ENCODE assay signal across 15 mouse cellular contexts in the genomic region with DNA sequence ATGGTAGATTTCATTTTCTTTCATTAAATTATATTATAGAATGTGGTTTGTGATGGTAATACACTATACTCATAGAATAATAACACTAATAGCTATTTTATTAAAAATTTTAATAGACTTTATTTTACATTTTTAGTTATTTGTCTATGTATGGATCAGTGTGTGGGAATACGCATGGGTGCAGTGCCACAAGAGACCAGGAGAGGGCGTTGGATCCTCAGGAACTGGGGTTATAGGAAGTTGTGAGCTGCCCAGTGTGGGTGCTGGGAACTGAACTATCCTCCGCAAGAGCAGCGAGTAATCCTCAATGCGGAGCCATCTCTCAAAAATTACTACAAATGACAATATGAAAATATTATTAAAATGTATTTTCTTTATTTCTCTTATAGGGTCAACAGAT.
DNase-seq lines count a peak whose midpoint lies in the region; ATAC-seq and TF ChIP-seq lines count a peak whose summit lies in the region.
"Had no signal": no experiment of that assay in that cellular context is flagged by ENCODE, and none has a peak within 500 bp of the region (broad histone marks: within the 10 kb centered on the region; RNA-seq: fewer than 3 reads in every experiment).

No protein-coding gene starts in this region.

- WGBS in kidney, adult 2 months: 90% methylated on average over 5 of the region's 5 CpGs
- WGBS in lung, embryonic 14.5 days: 83% methylated on average over 5 of the region's 5 CpGs

- H3K9me3 ChIP-seq in lung, embryonic 14.5 days (ENCODE audit: low read depth, low read length): no peaks in the 10 kb centered on the region
- no peaks in the 10 kb centered on the region for H3K9me3 ChIP-seq in G1E (replicated peaks)
- H3K9me3 ChIP-seq: heart, embryonic 13.5 days had no signal

- H3K27ac ChIP-seq in kidney, adult 2 months (ENCODE audit: insufficient read depth, low read depth, low read length): no peak overlapping the region
- H3K27ac ChIP-seq in lung, embryonic 14.5 days (ENCODE audit: low read depth): no peak overlapping the region
- no peak overlapping the region for H3K27ac ChIP-seq in cortical plate, adult 2 months (ENCODE audit: insufficient read depth, low read length)
- H3K27ac ChIP-seq: heart, embryonic 13.5 days had no signal

- H3K4me3 ChIP-seq in kidney, adult 2 months (ENCODE audit: insufficient read depth, low read depth, low read length): no peak overlapping the region
- H3K4me3 ChIP-seq in lung, embryonic 14.5 days (ENCODE audit: low read depth, low read length): no peak overlapping the region
- no peak overlapping the region for H3K4me3 ChIP-seq in G1E (ENCODE audit: low read depth, low read length)
- no peak overlapping the region for H3K4me3 ChIP-seq in cortical plate, adult 2 months (ENCODE audit: insufficient read depth, low read length)
- H3K4me3 ChIP-seq: heart, embryonic 13.5 days had no signal

- ATAC-seq in lung, embryonic 14.5 days (ENCODE audit: insufficient read depth): no peak
- ATAC-seq in G1E (ENCODE audit: extremely low read depth, insufficient number of reproducible peaks, low FRiP score, poor library complexity, severe bottlenecking): no peak
- ATAC-seq: hindbrain, embryonic 16.5 days had no signal

- TF ChIP-seq POLR2A in kidney, adult 2 months (IDR thresholded peaks at IDR 0.05; ENCODE audit: low read depth, low read length): no peak
- no peak for TF ChIP-seq POLR2A in cortical plate, adult 2 months (IDR thresholded peaks at IDR 0.05; ENCODE audit: extremely low read depth, insufficient read depth, low read length)

- TF ChIP-seq CTCF in kidney, adult 2 months (conservative IDR thresholded peaks at IDR 0.05; ENCODE audit: insufficient read depth, insufficient read length, low read depth, low read length): 0 out of 2 replicates have a peak, but pooled peaks have one; percentile 18
- peak; percentile 22; the same call in 1 of the 2 replicates for TF ChIP-seq CTCF in lung, embryonic 14.5 days (IDR thresholded peaks at IDR 0.05; ENCODE audit: low read depth)
- 0 out of 2 replicates have a peak, but pooled peaks have one; percentile 13 for TF ChIP-seq CTCF in G1E (IDR thresholded peaks at IDR 0.05; ENCODE audit: low read depth, low read length)
- 0 out of 2 replicates have a peak, but pooled peaks have one; percentile 1 for TF ChIP-seq CTCF in cortical plate, adult 2 months (IDR thresholded peaks at IDR 0.05; ENCODE audit: extremely low read depth, insufficient read depth, low read length)

- H3K36me3 ChIP-seq in kidney, adult 2 months (ENCODE audit: control insufficient read depth, insufficient read depth, low read length): peaks cover 3% of the 10 kb centered on the region; the same call in 1 of the 2 replicates
- H3K36me3 ChIP-seq in lung, embryonic 14.5 days (ENCODE audit: insufficient read depth): peaks cover 13% of the 10 kb centered on the region
- H3K36me3 ChIP-seq in G1E (replicated peaks): peaks cover 54% of the 10 kb centered on the region

- no peak for DNase-seq in kidney, adult 2 months
- no peak for DNase-seq in kidney, adult 18-20 months
- no peak for DNase-seq in lung, embryonic 14.5 days
- no peak for DNase-seq in lung, postnatal 36 days
- no peak for DNase-seq in G1E (ENCODE audit: low spot score)
- no peak for DNase-seq in right cerebral cortex, adult 18-20 months
- DNase-seq: cerebellum, postnatal 14 days; heart, postnatal 36 days; kidney, adult 9 months; lung, adult 18-20 months; midbrain, embryonic 14.5 days; thymus, postnatal 14 days had no signal

- no peaks in the 10 kb centered on the region for H3K27me3 ChIP-seq in kidney, adult 2 months (replicated peaks; ENCODE audit: control insufficient read depth, insufficient read depth, low read length)
- no peaks in the 10 kb centered on the region for H3K27me3 ChIP-seq in lung, embryonic 14.5 days (ENCODE audit: insufficient read depth, low read length)
- no peaks in the 10 kb centered on the region for H3K27me3 ChIP-seq in G1E (ENCODE audit: insufficient read depth, low read length)
- H3K27me3 ChIP-seq: heart, embryonic 13.5 days had no signal

- H3K4me1 ChIP-seq in kidney, adult 2 months (ENCODE audit: control insufficient read depth, insufficient read depth, low read length): no peaks in the 10 kb centered on the region
- H3K4me1 ChIP-seq in lung, embryonic 14.5 days (ENCODE audit: insufficient read depth): no peaks in the 10 kb centered on the region
- peaks cover 24% of the 10 kb centered on the region for H3K4me1 ChIP-seq in G1E (ENCODE audit: insufficient read depth, low read depth, low read length)
- H3K4me1 ChIP-seq in cortical plate, adult 2 months (ENCODE audit: control insufficient read depth, insufficient read depth, low read length): no peaks in the 10 kb centered on the region

- H3K4me2 ChIP-seq in lung, embryonic 14.5 days: no peak overlapping the region
- H3K4me2 ChIP-seq: heart, embryonic 13.5 days had no signal

- no peak overlapping the region for H3K9ac ChIP-seq in lung, embryonic 14.5 days
- H3K9ac ChIP-seq: heart, embryonic 13.5 days had no signal
